Mouse (Mus musculus) ovary, postnatal 36 days (tissue): ENCODE results near the gene Rnpepl1.

Source experiments
- DNase-seq: peaks from one replicate; pipeline ENCODE4 v3.0.0; 2022; ENCODE audit warnings: low spot score, mixed read lengths

Rnpepl1 gene

DNA sequence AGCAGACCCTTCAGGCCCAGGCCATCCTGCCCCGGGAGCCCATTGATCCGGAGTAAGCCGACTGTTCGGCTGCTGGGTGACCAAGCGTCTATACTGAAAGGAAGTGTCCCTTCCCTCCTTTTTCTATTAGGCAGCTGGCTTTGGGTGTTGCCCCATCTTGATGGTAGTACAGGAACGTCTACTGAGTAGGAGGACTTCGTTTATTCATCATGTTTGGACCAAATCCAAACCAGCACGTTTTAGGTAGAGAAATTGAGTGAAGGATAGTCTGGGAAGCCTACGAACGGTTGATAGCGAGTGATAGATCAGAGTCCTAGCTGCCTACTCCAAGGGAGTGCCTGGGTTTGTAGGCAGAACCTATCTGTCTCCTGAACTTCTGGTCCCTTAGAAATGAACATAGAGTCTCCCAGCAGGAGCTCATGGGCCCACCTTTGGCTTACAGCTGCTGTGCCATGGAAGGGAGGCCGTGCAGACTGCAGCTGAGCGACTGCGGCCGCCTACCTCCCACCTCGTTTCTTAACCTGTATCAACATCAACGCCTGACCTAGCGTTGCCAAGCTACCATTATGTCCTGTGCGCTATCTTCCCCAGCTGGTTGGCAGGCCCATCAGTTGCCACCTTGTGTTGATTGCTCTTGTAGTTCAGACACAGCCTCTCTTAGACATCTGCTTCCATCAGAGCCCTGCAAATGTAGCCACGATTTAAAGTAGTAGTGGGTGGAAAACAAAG is 2.8 kb upstream of the Rnpepl1 start:
- no peak for DNase-seq

DNA sequence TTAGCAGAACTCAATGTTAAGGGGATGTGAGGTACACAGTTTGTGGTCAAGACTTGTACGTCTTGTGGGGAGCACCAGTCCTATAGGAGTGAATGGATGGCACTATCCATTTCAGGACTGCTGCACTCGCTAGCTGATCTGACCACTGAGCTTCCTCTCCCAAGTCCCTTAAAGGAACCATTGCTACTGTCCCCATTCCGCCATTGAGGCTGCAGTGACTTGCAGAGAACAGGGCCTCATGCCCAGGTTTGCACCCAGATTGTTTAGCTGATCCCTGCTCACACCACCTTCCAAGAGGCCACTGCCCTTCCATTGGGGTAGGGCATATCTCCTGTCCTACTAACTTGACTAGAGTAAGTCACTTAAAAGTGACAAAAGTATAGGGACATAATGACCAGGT is 1.9 kb upstream of the Rnpepl1 start:
- DNase-seq = no peak

DNA sequence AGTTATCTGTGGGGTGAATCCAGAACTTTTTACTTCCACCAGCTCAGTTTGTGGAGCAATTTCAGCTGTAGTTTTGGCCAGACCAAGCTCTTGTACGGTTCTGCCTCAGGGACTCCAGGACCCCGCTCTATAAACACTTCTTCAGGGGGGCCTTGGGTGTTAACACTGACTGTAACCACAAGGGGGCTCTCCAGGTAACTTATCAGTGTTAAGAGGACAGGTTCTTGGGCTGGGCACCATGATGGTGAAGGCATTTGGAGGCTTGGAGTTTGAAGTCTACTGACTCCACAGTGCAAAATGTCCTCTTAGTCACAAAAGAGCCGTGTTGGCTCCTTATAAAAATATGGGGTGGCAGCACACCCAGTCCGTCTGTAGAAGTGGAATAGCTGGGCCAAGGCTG is 1.5 kb upstream of the Rnpepl1 start:
- DNase-seq = no peak

GRCm38 (mm10) chr1:92910925-92911720 is 540 bp downstream of the Rnpepl1 start:
- DNase-seq = peak; percentile 72

DNA sequence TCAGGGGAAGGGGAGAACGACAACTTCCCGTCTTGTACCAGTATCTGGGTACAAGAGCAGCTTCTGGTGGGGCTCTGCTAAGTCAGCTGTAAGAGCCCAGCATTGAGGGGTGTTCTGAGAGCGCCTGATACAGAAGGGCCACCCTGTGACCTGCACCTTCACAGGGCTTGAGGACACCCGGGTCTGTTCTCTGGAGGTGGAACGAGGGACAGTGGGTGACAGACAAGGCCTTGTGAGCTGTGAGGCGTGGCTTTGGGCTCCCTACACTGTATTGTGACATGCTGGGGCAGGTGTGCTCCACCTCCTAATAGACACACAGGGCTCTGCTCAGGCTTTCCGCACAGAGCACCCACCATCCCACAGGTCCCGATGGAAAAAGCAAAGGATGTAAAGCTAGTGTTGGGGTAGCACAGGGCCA is 1.1 kb downstream of the Rnpepl1 start:
- DNase-seq = no peak

GRCm38 (mm10) chr1:92912286-92912685 is 1.7 kb downstream of the Rnpepl1 start:
- no peak for DNase-seq

DNA sequence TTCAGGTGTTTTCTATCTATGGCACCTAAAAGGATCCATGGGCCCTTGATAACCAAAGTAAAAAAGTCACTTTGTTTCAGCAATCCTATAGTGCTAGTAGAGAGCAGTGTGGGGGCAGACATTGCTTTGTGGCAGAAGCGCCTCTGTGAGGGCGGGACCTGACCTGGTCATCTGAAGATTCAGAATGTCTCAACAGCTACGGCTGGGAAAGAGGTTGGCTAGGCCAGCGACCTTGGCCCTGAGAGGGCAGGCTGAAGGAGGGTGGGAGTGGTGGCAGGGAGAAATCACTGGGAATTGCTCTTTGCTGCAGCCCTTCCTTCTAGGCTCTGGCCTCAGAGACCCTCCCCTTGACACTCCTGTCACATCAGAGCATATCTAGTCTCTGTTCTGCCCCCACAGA is 3.7 kb downstream of the Rnpepl1 start:
- no peak for DNase-seq

- no peak for DNase-seq
These were observed 4.4 kb downstream of the Rnpepl1 start for GRCm38 (mm10) chr1:92914993-92915392.

- DNase-seq = no peak
These were observed 6.1 kb downstream of the Rnpepl1 start for GRCm38 (mm10) chr1:92916725-92917124.

- no peak for DNase-seq
These were observed 8.6 kb downstream of the Rnpepl1 start for GRCm38 (mm10) chr1:92919151-92919550.

DNA sequence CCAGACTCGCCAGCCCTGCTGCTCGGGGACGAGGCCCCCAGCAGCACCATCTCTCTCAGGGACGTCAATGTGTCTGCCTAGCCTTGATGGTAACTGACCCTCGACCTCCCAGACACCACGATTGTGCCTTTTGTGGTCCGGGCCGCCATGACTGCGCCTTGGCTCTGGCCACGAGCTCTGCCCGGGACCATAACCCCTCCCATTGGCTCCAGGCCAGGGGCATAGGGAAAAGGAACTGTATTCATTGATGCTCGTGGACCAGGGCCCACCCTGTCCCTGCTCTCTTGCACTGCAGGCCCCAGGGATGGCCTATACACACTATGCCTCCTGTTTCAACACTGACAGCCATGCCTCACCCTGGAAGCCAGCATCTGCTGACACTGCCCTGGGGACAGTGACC is 9.2 kb downstream of the Rnpepl1 start:
- DNase-seq = no peak

GRCm38 (mm10) chr1:92920474-92921200 is 10.1 kb downstream of the Rnpepl1 start:
- no peak for DNase-seq

DNA sequence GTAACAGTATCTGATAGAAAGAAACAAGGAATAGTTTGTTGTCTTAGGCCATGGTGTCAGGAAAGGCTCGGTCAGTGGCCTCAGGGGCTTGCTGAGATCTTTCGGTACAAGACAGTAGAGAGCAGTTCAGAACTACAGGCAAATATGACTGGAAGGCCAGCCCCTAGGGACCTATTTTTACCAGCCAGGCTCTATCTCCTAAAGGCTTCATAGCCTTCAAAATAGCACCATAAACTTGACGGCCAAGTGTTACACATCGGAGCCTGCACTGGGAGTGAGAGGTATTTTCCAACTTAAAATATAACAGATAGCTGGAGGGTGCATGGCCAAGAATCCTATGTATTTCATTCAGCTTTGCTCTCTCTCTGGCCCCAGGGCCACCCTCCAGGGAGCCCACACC is 10.9 kb downstream of the Rnpepl1 start:
- DNase-seq = no peak

- DNase-seq = no peak
These were observed 19.7 kb downstream of the Rnpepl1 start for GRCm38 (mm10) chr1:92930171-92930706.

GRCm38 (mm10) chr1:92933611-92934010 is 23.0 kb downstream of the Rnpepl1 start:
- DNase-seq = no peak

DNA sequence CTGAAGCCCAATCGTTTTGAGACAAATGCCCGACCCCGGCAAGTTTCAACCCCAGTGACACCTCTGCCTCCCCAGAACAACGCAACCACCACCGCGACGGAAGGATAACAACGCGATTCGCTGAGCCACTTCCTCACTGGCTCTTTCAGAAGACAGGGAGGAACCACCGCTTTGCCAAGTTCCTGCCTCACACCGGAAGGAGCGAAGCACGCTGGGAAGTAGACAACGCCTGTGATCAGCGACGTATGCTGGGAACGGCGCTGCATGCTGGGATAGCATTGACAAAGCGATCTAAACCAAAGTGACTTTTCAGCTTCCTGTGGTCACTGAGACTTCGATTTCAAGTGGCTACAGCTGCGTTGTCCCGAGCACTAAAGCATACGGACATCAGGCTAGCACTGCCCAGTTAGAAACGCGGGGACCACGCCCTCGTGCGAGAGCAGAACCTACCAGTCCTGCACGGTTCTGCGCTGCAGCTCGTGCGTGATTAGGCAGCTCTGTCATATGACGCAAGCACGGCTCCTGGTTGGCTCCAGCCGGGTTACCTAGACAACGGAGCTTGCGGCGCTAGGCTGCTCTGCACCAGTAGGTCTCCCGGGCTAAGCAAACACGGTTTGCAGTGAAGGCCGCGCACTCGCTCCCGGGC is 23.7 kb downstream of the Rnpepl1 start, which contains the start of gene Capn10:
Gene Capn10, plus strand, starts transcription at position 195 of the 646 bp plus-strand sequence.
- peak; percentile 87 for DNase-seq

DNA sequence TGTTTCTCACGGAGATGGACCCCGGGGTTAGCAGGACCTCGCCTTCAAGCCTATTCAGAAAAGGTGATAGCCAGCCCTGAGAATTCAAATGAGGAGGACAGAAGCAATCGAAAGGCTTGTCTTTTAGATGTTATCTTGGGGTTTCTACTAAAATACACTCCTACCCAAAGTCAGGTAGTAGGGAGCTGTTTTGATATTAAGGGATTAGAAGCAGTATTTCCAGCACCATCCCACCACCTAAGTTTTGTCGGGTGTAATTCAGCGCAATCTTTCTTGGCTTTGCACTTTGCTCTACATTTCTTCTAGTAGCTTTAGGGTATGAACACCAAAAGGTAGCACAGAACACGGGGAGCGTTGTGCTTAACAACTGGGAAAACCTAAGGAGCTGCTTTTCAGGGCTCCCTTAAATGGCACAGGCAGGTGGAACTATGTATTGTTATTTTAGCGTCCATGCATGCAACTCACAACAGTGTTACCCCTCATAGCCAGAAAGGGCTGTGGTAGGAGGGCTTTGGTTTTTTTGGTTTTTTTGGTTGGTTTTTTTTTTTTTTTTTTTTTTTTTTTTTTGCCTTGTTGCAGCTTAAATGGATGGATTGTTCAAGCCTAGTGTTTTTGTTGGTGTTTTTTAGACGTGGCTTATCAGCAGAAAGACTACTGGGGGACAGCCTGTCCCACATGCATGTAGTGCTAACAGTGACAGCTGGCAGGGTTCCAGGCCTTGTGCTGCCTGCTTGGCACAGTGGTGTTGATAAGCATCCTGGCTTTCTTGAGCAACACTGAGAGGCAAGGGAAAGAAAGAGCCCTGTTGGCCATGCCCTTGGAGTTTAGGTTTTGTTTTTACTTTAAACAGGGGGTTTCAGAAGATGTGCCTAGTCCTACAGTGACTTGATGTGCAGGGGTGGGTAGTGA is 24.7 kb downstream of the Rnpepl1 start:
- peak; percentile 54 for DNase-seq

DNA sequence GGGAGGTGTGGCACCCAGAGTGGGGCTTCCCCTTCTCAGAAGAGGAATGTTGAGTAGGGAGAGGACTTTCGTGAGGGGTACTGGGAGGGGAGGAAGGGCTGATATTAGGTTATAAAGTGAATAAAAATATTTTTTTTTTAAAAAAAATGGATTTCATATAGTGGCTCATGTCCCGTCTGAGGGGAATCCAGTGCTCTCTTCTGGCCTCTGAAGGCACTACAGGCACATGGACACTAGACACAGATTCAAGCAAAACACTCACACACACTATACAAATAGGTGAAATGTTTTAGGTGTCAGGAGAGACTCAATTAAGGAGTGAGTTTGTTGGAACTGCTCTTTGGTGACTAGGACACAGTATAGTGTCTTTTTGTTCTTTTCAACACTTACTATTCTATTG is 25.4 kb downstream of the Rnpepl1 start:
- no peak for DNase-seq

DNA sequence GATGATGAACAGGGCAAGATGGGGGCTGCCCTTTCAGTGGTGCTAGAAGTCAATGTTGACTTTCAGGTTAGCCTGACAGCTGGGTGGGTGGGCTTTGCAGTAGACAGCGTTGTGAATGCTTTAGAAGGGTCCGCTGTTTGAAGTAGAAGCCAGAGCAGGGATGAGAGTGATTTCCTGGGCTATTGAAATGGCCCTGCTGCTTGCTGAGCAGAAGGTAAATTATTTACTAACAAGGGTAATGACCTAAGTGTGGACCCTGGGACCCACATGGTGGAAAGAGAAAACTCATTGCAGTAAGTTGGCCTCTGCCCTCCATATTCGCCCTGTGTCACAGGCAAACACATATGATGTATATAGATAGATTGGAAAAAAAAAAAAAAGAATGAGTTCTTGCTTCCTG is 25.9 kb downstream of the Rnpepl1 start:
- DNase-seq = no peak

DNA sequence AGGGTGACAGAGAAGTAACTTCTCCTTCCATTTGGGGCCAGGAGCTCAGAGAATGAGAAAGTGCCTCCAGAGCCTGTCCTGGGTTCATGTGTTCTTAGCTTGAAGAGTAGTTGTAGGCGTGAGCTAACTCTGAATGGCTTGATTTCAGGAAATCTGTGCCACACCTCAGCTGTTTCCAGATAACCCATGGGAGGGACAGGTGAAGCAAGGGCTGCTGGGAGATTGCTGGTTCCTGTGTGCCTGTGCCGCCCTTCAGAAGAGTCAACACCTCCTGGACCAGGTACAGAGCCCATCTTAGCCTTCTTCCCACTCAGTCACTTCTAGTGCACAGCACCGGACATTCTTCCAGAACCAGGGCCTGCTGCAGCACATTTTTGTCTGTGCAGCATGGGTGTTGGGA is 27.2 kb downstream of the Rnpepl1 start:
- no peak for DNase-seq

GRCm38 (mm10) chr1:92939746-92940145 is 29.2 kb downstream of the Rnpepl1 start:
- DNase-seq = no peak
